Mouse (Mus musculus): ENCODE results near the gene Smarcd1. TPM values are rescaled to one million over a fixed set of nuclear protein-coding genes. Genes with fewer than 3 reads are reported as not detected.
A peak's percentile ranks its signal among the peaks of the same experiment; 100 is the strongest.

Gene Smarcd1
- total and polyA plus RNA-seq, 2 experiments from 2014 or later, result 89.4 to 91.2 TPM

GRCm38 (mm10) chr15:99670154-99670821 lies 31.6 kb upstream of the Smarcd1 start, which contains the start of gene Asic1:
Gene Asic1 (plus strand): TSS chr15:99670368.
- H3K4me2 ChIP-seq (ENCODE audit: low read depth, low read length), result peak within 1 kb of the TSS; percentile 80
- peaks cover 28% of the 10 kb centered on the region for H3K4me1 ChIP-seq (ENCODE audit: insufficient read depth, low read length)
- peak within 1 kb of the TSS; percentile 87 for H3K27ac ChIP-seq
- H3K4me3 ChIP-seq (ENCODE audit: low read length), result peak within 1 kb of the TSS; percentile 78
- 1% methylated on average over 64 of the region's 74 CpGs for WGBS
- H3K27me3 ChIP-seq (ENCODE audit: insufficient read depth, low read length), result no peaks in the 10 kb centered on the region
- H3K36me3 ChIP-seq (ENCODE audit: insufficient read depth, low read length), result no peaks in the 10 kb centered on the region
- no peak for TF ChIP-seq CTCF (IDR thresholded peaks at IDR 0.05; ENCODE audit: low read depth)
- ATAC-seq (peak; percentile 68), DNase-seq (ENCODE audit: low spot score) (peak; percentile 79)
- no peaks in the 10 kb centered on the region for H3K9me3 ChIP-seq (ENCODE audit: low read length)
- peak within 1 kb of the TSS; percentile 97 for H3K9ac ChIP-seq (replicated peaks; ENCODE audit: low read length)

GRCm38 (mm10) chr15:99670964-99671670 lies 30.8 kb upstream of the Smarcd1 start:
- Histone ChIP-seq H3K9me3 (ENCODE audit: low read length) (no peaks in the 10 kb centered on the region), H3K27ac (peak overlapping the region; percentile 87), H3K4me2 (ENCODE audit: low read depth, low read length) (peak overlapping the region; percentile 80), H3K27me3 (ENCODE audit: insufficient read depth, low read length) (no peaks in the 10 kb centered on the region), H3K9ac (replicated peaks; ENCODE audit: low read length) (peak overlapping the region; percentile 97), H3K4me3 (ENCODE audit: low read length) (peak overlapping the region; percentile 78), H3K36me3 (ENCODE audit: insufficient read depth, low read length) (no peaks in the 10 kb centered on the region), H3K4me1 (ENCODE audit: insufficient read depth, low read length) (peaks cover 32% of the 10 kb centered on the region)
- no peak for TF ChIP-seq CTCF (IDR thresholded peaks at IDR 0.05; ENCODE audit: low read depth)
- peak; percentile 51 for DNase-seq (ENCODE audit: low spot score)
- WGBS, result 11% methylated on average over 17 of the region's 17 CpGs
- peak; percentile 44; the same call in 1 of the 2 replicates for ATAC-seq

GRCm38 (mm10) chr15:99671783-99672182 lies 30.1 kb upstream of the Smarcd1 start:
- H3K27ac ChIP-seq, result no peak overlapping the region
- no peak for ATAC-seq
- 54% methylated on average over 14 of the region's 14 CpGs for WGBS
- no peak for TF ChIP-seq CTCF (IDR thresholded peaks at IDR 0.05; ENCODE audit: low read depth)
- no peaks in the 10 kb centered on the region for H3K27me3 ChIP-seq (ENCODE audit: insufficient read depth, low read length)
- H3K4me1 ChIP-seq (ENCODE audit: insufficient read depth, low read length), result peaks cover 33% of the 10 kb centered on the region
- peak overlapping the region; percentile 78 for H3K4me3 ChIP-seq (ENCODE audit: low read length)
- peak overlapping the region; percentile 97 for H3K9ac ChIP-seq (replicated peaks; ENCODE audit: low read length)
- peak overlapping the region; percentile 80 for H3K4me2 ChIP-seq (ENCODE audit: low read depth, low read length)
- H3K36me3 ChIP-seq (ENCODE audit: insufficient read depth, low read length), result no peaks in the 10 kb centered on the region
- H3K9me3 ChIP-seq (ENCODE audit: low read length), result no peaks in the 10 kb centered on the region
- no peak for DNase-seq (ENCODE audit: low spot score)

- WGBS, result 49% methylated on average over 3 of the region's 3 CpGs
These were observed 27.1 kb upstream of the Smarcd1 start for GRCm38 (mm10) chr15:99674866-99675265.

GRCm38 (mm10) chr15:99677089-99677488 lies 24.8 kb upstream of the Smarcd1 start:
- Histone ChIP-seq H3K9ac (replicated peaks; ENCODE audit: low read length) (peak overlapping the region; percentile 13; the same call in 1 of the 2 replicates), H3K4me2 (ENCODE audit: low read depth, low read length) (peak overlapping the region; percentile 31), H3K27me3 (ENCODE audit: insufficient read depth, low read length) (no peaks in the 10 kb centered on the region), H3K9me3 (ENCODE audit: low read length) (no peaks in the 10 kb centered on the region), H3K4me1 (ENCODE audit: insufficient read depth, low read length) (peaks cover 27% of the 10 kb centered on the region), H3K27ac (peak overlapping the region; percentile 67), H3K4me3 (ENCODE audit: low read length) (no peak overlapping the region), H3K36me3 (ENCODE audit: insufficient read depth, low read length) (no peaks in the 10 kb centered on the region)
- no peak for TF ChIP-seq CTCF (IDR thresholded peaks at IDR 0.05; ENCODE audit: low read depth)
- DNase-seq (ENCODE audit: low spot score), result peak; percentile 70
- WGBS, result 21% methylated on average over 8 of the region's 8 CpGs
- ATAC-seq, result peak; percentile 72

More at GRCm38 (mm10) chr15:99674866-99675265, 27.1 kb upstream of the Smarcd1 start:
- no peak for DNase-seq (ENCODE audit: low spot score)
- Histone ChIP-seq H3K27me3 (ENCODE audit: insufficient read depth, low read length) (no peaks in the 10 kb centered on the region), H3K9me3 (ENCODE audit: low read length) (no peaks in the 10 kb centered on the region), H3K4me2 (ENCODE audit: low read depth, low read length) (peak overlapping the region; percentile 27), H3K36me3 (ENCODE audit: insufficient read depth, low read length) (no peaks in the 10 kb centered on the region), H3K27ac (no peak overlapping the region), H3K4me3 (ENCODE audit: low read length) (no peak overlapping the region), H3K9ac (replicated peaks; ENCODE audit: low read length) (no peak overlapping the region), H3K4me1 (ENCODE audit: insufficient read depth, low read length) (peaks cover 36% of the 10 kb centered on the region)
- ATAC-seq, result no peak
- no peak for TF ChIP-seq CTCF (IDR thresholded peaks at IDR 0.05; ENCODE audit: low read depth)

- Histone ChIP-seq H3K9me3 (ENCODE audit: low read length) (no peaks in the 10 kb centered on the region), H3K27ac (no peak overlapping the region), H3K4me3 (ENCODE audit: low read length) (no peak overlapping the region), H3K36me3 (ENCODE audit: insufficient read depth, low read length) (no peaks in the 10 kb centered on the region), H3K4me1 (ENCODE audit: insufficient read depth, low read length) (peaks cover 21% of the 10 kb centered on the region), H3K4me2 (ENCODE audit: low read depth, low read length) (no peak overlapping the region), H3K27me3 (ENCODE audit: insufficient read depth, low read length) (no peaks in the 10 kb centered on the region), H3K9ac (replicated peaks; ENCODE audit: low read length) (no peak overlapping the region)
- ATAC-seq (no peak), DNase-seq (ENCODE audit: low spot score) (peak; percentile 49)
- WGBS, result 15% methylated on average over 13 of the region's 13 CpGs
- peak; percentile 54 for TF ChIP-seq CTCF (IDR thresholded peaks at IDR 0.05; ENCODE audit: low read depth)
These were observed 23.7 kb upstream of the Smarcd1 start for GRCm38 (mm10) chr15:99678063-99678800.

Data from hindbrain, postnatal 0 days (tissue).